Mouse (Mus musculus) liver, embryonic 13.5 days (tissue): ENCODE data around the gene Lyl1. TPM values are rescaled to one million over a fixed set of nuclear protein-coding genes. Genes with fewer than 3 reads are reported as not detected.
A peak's percentile ranks its signal among the peaks of the same experiment; 100 is the strongest.

Source experiments
- ATAC-seq: fragments of 200-750 bp; cut with Nextera tagmentation; 2 replicates; pipeline ENCODE4 v1.8.0; 2017; ENCODE audit warnings: low read depth, mild to moderate bottlenecking, moderate number of reproducible peaks, moderate library complexity
- DNase-seq: peaks from one replicate; pipeline ENCODE4 v3.0.0; 2022
- H3K27ac ChIP-seq: fragments of 300-500 bp; sonication (generic); 2 replicates; pipeline ENCODE4 v1.5.1; 2015; ENCODE audit warnings: moderate library complexity, mild to moderate bottlenecking, inconsistent platforms
- H3K27me3 ChIP-seq: fragments of 300-500 bp; sonication (generic); 2 replicates; pipeline ENCODE4 v1.6.1; 2015; ENCODE audit warnings: mild to moderate bottlenecking, inconsistent platforms
- H3K36me3 ChIP-seq: fragments of 300-500 bp; sonication (generic); 2 replicates; pipeline ENCODE4 v1.6.1; 2015; ENCODE audit warnings: mild to moderate bottlenecking, inconsistent platforms
- H3K4me1 ChIP-seq: fragments of 300-500 bp; sonication (generic); replicated peaks from 2 replicates; pipeline ENCODE4 v1.6.1; 2015; ENCODE audit warnings: inconsistent platforms
- H3K4me2 ChIP-seq: fragments of 300-500 bp; sonication (generic); 2 replicates; pipeline ENCODE4 v1.6.1; 2015; ENCODE audit warnings: inconsistent platforms, mild to moderate bottlenecking, moderate library complexity
- H3K4me3 ChIP-seq: fragments of 300-500 bp; sonication (generic); replicated peaks from 2 replicates; pipeline ENCODE4 v1.5.1; 2015; ENCODE audit warnings: mild to moderate bottlenecking, inconsistent platforms
- H3K9ac ChIP-seq: fragments of 300-500 bp; sonication (generic); 2 replicates; pipeline ENCODE4 v1.6.1; 2015; ENCODE audit warnings: mild to moderate bottlenecking, inconsistent platforms
- H3K9me3 ChIP-seq: fragments of 300-500 bp; sonication (generic); replicated peaks from 2 replicates; pipeline ENCODE4 v1.6.1; 2016; ENCODE audit warnings: inconsistent platforms
- WGBS: fragments of 180-500 bp; shearing (Covaris S2); methylation state at CpG from one replicate; pipeline ENCODE4 v1.1.7; 2015; ENCODE audit not compliant: insufficient replicate concordance; 5-methylcytosine and 5-hydroxymethylcytosine counted together
- polyA plus RNA-seq: library from polyadenylated mRNA; unstranded; fragments of >200 nt; fragmentation: Nextera tagmentation; extraction: Ambion mirVana; gene quantifications from 2 replicates; pipeline ENCODE4 v1.2.1, GENCODE M21; 2015

Lyl1 gene
- polyA plus RNA-seq, 1 experiment from 2014 or later: 61.3 TPM

GRCm38 (mm10) chr8:84745032-84745925 lies 44.0 kb downstream of the Lyl1 start:
- H3K4me1 ChIP-seq: peaks cover 58% of the 10 kb centered on the region
- no peak overlapping the region for H3K4me3 ChIP-seq
- peak overlapping the region; percentile 3; the same call in 1 of the 2 replicates for H3K4me2 ChIP-seq
- H3K36me3 ChIP-seq: no peaks in the 10 kb centered on the region
- ATAC-seq: peak; percentile 29; the same call in 1 of the 2 replicates
- H3K27me3 ChIP-seq: peaks cover 65% of the 10 kb centered on the region
- no peaks in the 10 kb centered on the region for H3K9me3 ChIP-seq
- 23% methylated on average over 17 of the region's 17 CpGs for WGBS
- DNase-seq: no peak
- no peak overlapping the region for H3K9ac ChIP-seq
- no peak overlapping the region; the same call in 1 of the 2 replicates for H3K27ac ChIP-seq

GRCm38 (mm10) chr8:84749519-84749918 lies 48.3 kb downstream of the Lyl1 start:
- no peaks in the 10 kb centered on the region for H3K36me3 ChIP-seq
- H3K27ac ChIP-seq: peak overlapping the region; percentile 6; the same call in 1 of the 2 replicates
- peaks cover 66% of the 10 kb centered on the region for H3K27me3 ChIP-seq
- no peak overlapping the region for H3K9ac ChIP-seq
- DNase-seq (no peak), ATAC-seq (no peak)
- H3K4me2 ChIP-seq: no peak overlapping the region
- H3K4me1 ChIP-seq: peaks cover 34% of the 10 kb centered on the region
- H3K4me3 ChIP-seq: no peak overlapping the region
- 80% methylated on average over 16 of the region's 16 CpGs for WGBS
- no peaks in the 10 kb centered on the region for H3K9me3 ChIP-seq

- H3K4me3 ChIP-seq: no peak overlapping the region
- peaks cover 42% of the 10 kb centered on the region for H3K27me3 ChIP-seq
- ATAC-seq (peak; percentile 45; the same call in 1 of the 2 replicates), DNase-seq (no peak)
- H3K27ac ChIP-seq: no peak overlapping the region
- WGBS: 46% methylated on average over 6 of the region's 6 CpGs
- no peak overlapping the region for H3K4me2 ChIP-seq
- no peaks in the 10 kb centered on the region for H3K9me3 ChIP-seq
- peaks cover 19% of the 10 kb centered on the region for H3K4me1 ChIP-seq
- no peak overlapping the region for H3K9ac ChIP-seq
- no peaks in the 10 kb centered on the region for H3K36me3 ChIP-seq
Measured at GRCm38 (mm10) chr8:84752734-84753582, 51.7 kb downstream of the Lyl1 start.

Other genes starting within 250 kb of the Lyl1 start
- gene Ier2, start 38.6 kb upstream of the Lyl1 start, polyA plus RNA-seq: 20.5 and 24.1 TPM in 2 replicates
- gene Trmt1, start 15.2 kb upstream of the Lyl1 start, polyA plus RNA-seq: 45.9 and 46.8 TPM in 2 replicates
- gene Nacc1, start 13.6 kb upstream of the Lyl1 start, polyA plus RNA-seq: 6.9 and 7.6 TPM in 2 replicates
- 9.6 and 10.0 TPM in 2 replicates for gene G430095P16Rik, start 21.6 kb downstream of the Lyl1 start, polyA plus RNA-seq
- 2.3 and 3.4 TPM in 2 replicates for gene Nfix, start 98.9 kb downstream of the Lyl1 start, polyA plus RNA-seq
- gene Dand5, start 121.4 kb downstream of the Lyl1 start, polyA plus RNA-seq: 3.3 and 3.7 TPM in 2 replicates
- gene Gadd45gip1, start 130.1 kb downstream of the Lyl1 start, polyA plus RNA-seq: 60.6 and 63.2 TPM in 2 replicates
- 269 and 278 TPM in 2 replicates for gene Rad23a, start 139.2 kb downstream of the Lyl1 start, polyA plus RNA-seq
- 511 and 613 TPM in 2 replicates for gene Calr, start 145.5 kb downstream of the Lyl1 start, polyA plus RNA-seq
- gene Farsa, start 155.5 kb downstream of the Lyl1 start, polyA plus RNA-seq: 82.3 and 83.1 TPM in 2 replicates
- gene Syce2, start 170.7 kb downstream of the Lyl1 start, polyA plus RNA-seq: 84.1 and 90.4 TPM in 2 replicates
- 44.7 and 48.6 TPM in 2 replicates for gene Gcdh, start 192.5 kb downstream of the Lyl1 start, polyA plus RNA-seq
- 469 and 494 TPM in 2 replicates for gene Klf1, start 200.5 kb downstream of the Lyl1 start, polyA plus RNA-seq
- 9.3 and 10.4 TPM in 2 replicates for gene Dnase2a, start 207.1 kb downstream of the Lyl1 start, polyA plus RNA-seq
- gene Mast1, start 235.9 kb downstream of the Lyl1 start, polyA plus RNA-seq: 0.12 and 0.13 TPM in 2 replicates
- 0.33 and 0.56 TPM in 2 replicates for gene Rtbdn, start 245.5 kb downstream of the Lyl1 start, polyA plus RNA-seq